Mouse (Mus musculus) myocyte (in vitro differentiated cells): ENCODE results near the gene Itga6. TPM values are rescaled to one million over a fixed set of nuclear protein-coding genes. Genes with fewer than 3 reads are reported as not detected.
"Not testable (repeated sequence)": the region's sequence is repeated elsewhere in the genome, so short reads cannot be mapped to it uniquely, and the experiment has no call there.

Experiments
- H3K27me3 ChIP-seq: one replicate; pipeline ENCODE4 v1.6.1; 2011; ENCODE audit not compliant: control insufficient read depth, insufficient read depth, insufficient read length
- H3K36me3 ChIP-seq: one replicate; pipeline ENCODE4 v1.6.1; 2011; ENCODE audit not compliant: control insufficient read depth, insufficient read depth
- H3K4me2 ChIP-seq: one replicate; pipeline ENCODE4 v1.6.1; 2011; ENCODE audit warnings: low read depth, control low read depth
- H3K4me3 ChIP-seq: one replicate; pipeline ENCODE4 v1.5.1; 2011; ENCODE audit warnings: mild to moderate bottlenecking, control low read depth, moderate library complexity
- H3K79me2 ChIP-seq: one replicate; pipeline ENCODE4 v1.6.1; 2011; ENCODE audit not compliant: control insufficient read depth, insufficient read depth
- H3ac ChIP-seq: one replicate; pipeline ENCODE4 v1.6.1; 2011; ENCODE audit not compliant: control insufficient read depth, insufficient read length
- CEBPB ChIP-seq: IDR thresholded peaks from 2 replicates; pipeline ENCODE4 v1.6.1; 2011; ENCODE audit warnings: mild to moderate bottlenecking, moderate library complexity; ENCODE audit not compliant: poor library complexity, insufficient read depth, severe bottlenecking
- E2F4 ChIP-seq: IDR thresholded peaks from one replicate; pipeline ENCODE4 v1.6.1; 2011; ENCODE audit warnings: mild to moderate bottlenecking, control low read depth, moderate library complexity; ENCODE audit not compliant: insufficient read depth
- MAX ChIP-seq: IDR thresholded peaks from one replicate; pipeline ENCODE4 v1.6.1; 2011; ENCODE audit warnings: low read depth, mild to moderate bottlenecking, control low read depth
- MYOD1 ChIP-seq, 3 experiments: IDR thresholded peaks; one replicate each; pipeline ENCODE4 v1.6.1; 2011; ENCODE audit warnings: control low read depth in 2 of 3, low read depth in 2 of 3, mild to moderate bottlenecking in 2 of 3, moderate library complexity in 1 of 3; ENCODE audit not compliant: insufficient read length in 2 of 3, control insufficient read depth in 1 of 3
- MYOG ChIP-seq, 3 experiments: IDR thresholded peaks; one replicate each; pipeline ENCODE4 v1.6.1; 2011; ENCODE audit warnings: control low read depth in 2 of 3, low read depth in 2 of 3, mild to moderate bottlenecking in 2 of 3; ENCODE audit not compliant: insufficient read length in 2 of 3, control insufficient read depth in 1 of 3, insufficient read depth in 1 of 3
- POLR2A ChIP-seq: IDR thresholded peaks from one replicate; pipeline ENCODE4 v1.6.1; 2011; ENCODE audit warnings: low read depth, mild to moderate bottlenecking, control low read depth, moderate library complexity; ENCODE audit not compliant: insufficient read length
- POLR2AphosphoS2 ChIP-seq: IDR thresholded peaks from one replicate; pipeline ENCODE4 v1.6.1; 2011; ENCODE audit warnings: low read depth, control low read depth; ENCODE audit not compliant: insufficient read length
- REST ChIP-seq: IDR thresholded peaks from one replicate; pipeline ENCODE4 v1.6.1; 2011; ENCODE audit warnings: mild to moderate bottlenecking, control low read depth, moderate library complexity; ENCODE audit not compliant: insufficient read depth, insufficient read length
- SRF ChIP-seq: IDR thresholded peaks from one replicate; pipeline ENCODE4 v1.6.1; 2011; ENCODE audit warnings: low read depth; ENCODE audit not compliant: control insufficient read depth, insufficient read length
- TCF12 ChIP-seq: IDR thresholded peaks from one replicate; pipeline ENCODE4 v1.6.1; 2011; ENCODE audit warnings: mild to moderate bottlenecking, control low read depth; ENCODE audit not compliant: poor library complexity, insufficient read depth, severe bottlenecking
- TCF3 ChIP-seq: IDR thresholded peaks from one replicate; pipeline ENCODE4 v1.6.1; 2011; ENCODE audit warnings: low read depth, control low read depth; ENCODE audit not compliant: insufficient read length
- USF1 ChIP-seq: IDR thresholded peaks from one replicate; pipeline ENCODE4 v1.6.1; 2011; ENCODE audit warnings: low read depth, mild to moderate bottlenecking, control low read depth, moderate library complexity
- polyA plus RNA-seq: library from polyadenylated mRNA; unstranded; fragments of >200 nt; fragmentation: generic; extraction: Trizol; gene quantifications from one replicate; pipeline ENCODE4 v1.2.1, GENCODE M21; 2012; ENCODE audit warnings: missing spikeins

Itga6 gene
- polyA plus RNA-seq, 1 experiment = 50.4 TPM

GRCm38 (mm10) chr2:71837791-71838190 is 92.4 kb downstream of the Itga6 start:
- TF ChIP-seq TCF3 (no peak), MYOG (IDR thresholded peaks at IDR 0.05; ENCODE audit: control insufficient read depth in 1 of 3, insufficient read depth in 1 of 3, insufficient read length in 2 of 3, low read depth in 2 of 3) (no peak), E2F4 (no peak), MYOD1 (IDR thresholded peaks at IDR 0.05; ENCODE audit: control insufficient read depth in 1 of 3, insufficient read length in 2 of 3, low read depth in 2 of 3) (no peak), POLR2A (no peak), USF1 (no peak), MAX (no peak), CEBPB (no peak), REST (no peak)
- no peak overlapping the region for H3ac ChIP-seq
- no peak overlapping the region for H3K4me3 ChIP-seq
- H3K79me2 ChIP-seq = no peaks in the 10 kb centered on the region
- no peak overlapping the region for H3K4me2 ChIP-seq
- H3K36me3 ChIP-seq = peaks cover 38% of the 10 kb centered on the region
- no peaks in the 10 kb centered on the region for H3K27me3 ChIP-seq

- Histone ChIP-seq H3K4me2 (no peak overlapping the region), H3ac (no peak overlapping the region), H3K79me2 (no peaks in the 10 kb centered on the region), H3K36me3 (peaks cover 53% of the 10 kb centered on the region), H3K27me3 (no peaks in the 10 kb centered on the region), H3K4me3 (no peak overlapping the region)
- TF ChIP-seq MYOD1 (IDR thresholded peaks at IDR 0.05; ENCODE audit: control insufficient read depth in 1 of 3, insufficient read length in 2 of 3, low read depth in 2 of 3) = no peak
- TF ChIP-seq MAX = no peak
- no peak for TF ChIP-seq POLR2AphosphoS2
- no peak for TF ChIP-seq SRF
- no peak for TF ChIP-seq USF1
- no peak for TF ChIP-seq CEBPB
- TF ChIP-seq E2F4 = no peak
- TF ChIP-seq REST = no peak
- TF ChIP-seq POLR2A = no peak
- no peak for TF ChIP-seq TCF12
- no peak for TF ChIP-seq MYOG (IDR thresholded peaks at IDR 0.05; ENCODE audit: control insufficient read depth in 1 of 3, insufficient read depth in 1 of 3, insufficient read length in 2 of 3, low read depth in 2 of 3)
- no peak for TF ChIP-seq TCF3
Measured at GRCm38 (mm10) chr2:71843316-71843715, 97.9 kb downstream of the Itga6 start.

GRCm38 (mm10) chr2:71844906-71845305 is 99.5 kb downstream of the Itga6 start:
- Histone ChIP-seq H3K4me2 (no peak overlapping the region), H3K4me3 (no peak overlapping the region), H3ac (no peak overlapping the region), H3K79me2 (no peaks in the 10 kb centered on the region), H3K36me3 (peaks cover 55% of the 10 kb centered on the region), H3K27me3 (no peaks in the 10 kb centered on the region)
- TF ChIP-seq E2F4 = no peak
- no peak for TF ChIP-seq TCF12
- TF ChIP-seq MAX = no peak
- TF ChIP-seq SRF = no peak
- TF ChIP-seq POLR2AphosphoS2 = no peak
- TF ChIP-seq USF1 = no peak

- H3K36me3 ChIP-seq = peaks cover 33% of the 10 kb centered on the region
- H3ac ChIP-seq, H3K4me3 ChIP-seq, H3K4me2 ChIP-seq, H3K79me2 ChIP-seq, H3K27me3 ChIP-seq: not testable (repeated sequence)
Measured at GRCm38 (mm10) chr2:71852161-71852560, 106.7 kb downstream of the Itga6 start.

- no peak overlapping the region for H3ac ChIP-seq
- no peak overlapping the region for H3K4me3 ChIP-seq
- no peaks in the 10 kb centered on the region for H3K27me3 ChIP-seq
- TF ChIP-seq MYOG (IDR thresholded peaks at IDR 0.05; ENCODE audit: control insufficient read depth in 1 of 3, insufficient read depth in 1 of 3, insufficient read length in 2 of 3, low read depth in 2 of 3) (no peak), MAX (no peak), POLR2AphosphoS2 (no peak), TCF3 (no peak), MYOD1 (IDR thresholded peaks at IDR 0.05; ENCODE audit: control insufficient read depth in 1 of 3, insufficient read length in 2 of 3, low read depth in 2 of 3) (no peak), E2F4 (no peak), POLR2A (no peak), USF1 (no peak), CEBPB (no peak), REST (no peak)
- H3K79me2 ChIP-seq = no peaks in the 10 kb centered on the region
- no peak overlapping the region for H3K4me2 ChIP-seq
- H3K36me3 ChIP-seq = peaks cover 16% of the 10 kb centered on the region
Measured at GRCm38 (mm10) chr2:71855076-71855475, 109.7 kb downstream of the Itga6 start.
